Mouse (Mus musculus) cerebellum, adult 2 months (tissue): ENCODE results near the gene Nqo1. TPM values are rescaled to one million over a fixed set of nuclear protein-coding genes. Genes with fewer than 3 reads are reported as not detected.

Experiments used
- DNase-seq, 2 experiments: peaks; one replicate each; pipeline ENCODE4 v3.0.0; 2021
- H3K27ac ChIP-seq: fragments of 200-500 bp; 2 replicates; pipeline ENCODE4 v1.5.1; 2012; ENCODE audit warnings: low read length, control low read depth, inconsistent platforms; ENCODE audit not compliant: insufficient read depth
- H3K27me3 ChIP-seq: fragments of 200-500 bp; 2 replicates; pipeline ENCODE4 v1.6.1; 2012; ENCODE audit warnings: inconsistent platforms, mild to moderate bottlenecking, low read length, moderate library complexity; ENCODE audit not compliant: control insufficient read depth, insufficient read depth
- H3K4me1 ChIP-seq: fragments of 200-500 bp; 2 replicates; pipeline ENCODE4 v1.6.1; 2011; ENCODE audit warnings: low read length; ENCODE audit not compliant: control insufficient read depth, insufficient read depth
- H3K4me3 ChIP-seq: fragments of 200-500 bp; replicated peaks from 2 replicates; pipeline ENCODE3; 2011; ENCODE audit warnings: mild to moderate bottlenecking, low read depth, low read length, control low read depth; ENCODE audit not compliant: insufficient read depth
- CTCF ChIP-seq: fragments of 200-500 bp; IDR thresholded peaks from 2 replicates; pipeline ENCODE4 v1.5.1; 2011; ENCODE audit warnings: low read depth, mild to moderate bottlenecking, control low read depth, low read length, moderate library complexity, borderline replicate concordance; ENCODE audit not compliant: insufficient read depth
- POLR2A ChIP-seq: fragments of 200-500 bp; IDR thresholded peaks from 2 replicates; pipeline ENCODE4 v1.6.1; 2011; ENCODE audit warnings: low read length, control low read depth, borderline replicate concordance; ENCODE audit not compliant: insufficient read depth
- WGBS: fragments of 180-500 bp; shearing (Covaris S2); methylation state at CpG from one replicate; pipeline ENCODE4 v1.1.7; 2018; 5-methylcytosine and 5-hydroxymethylcytosine counted together
- polyA plus RNA-seq: library from polyadenylated mRNA; depleted of rRNA; stranded (reverse); fragments of >200 nt; gene quantifications from 2 replicates; pipeline ENCODE4 v1.2.3, GENCODE M21; 2012; rRNA removed

The Nqo1 gene
- polyA plus RNA-seq, 1 experiment, result 7.9 TPM

DNA sequence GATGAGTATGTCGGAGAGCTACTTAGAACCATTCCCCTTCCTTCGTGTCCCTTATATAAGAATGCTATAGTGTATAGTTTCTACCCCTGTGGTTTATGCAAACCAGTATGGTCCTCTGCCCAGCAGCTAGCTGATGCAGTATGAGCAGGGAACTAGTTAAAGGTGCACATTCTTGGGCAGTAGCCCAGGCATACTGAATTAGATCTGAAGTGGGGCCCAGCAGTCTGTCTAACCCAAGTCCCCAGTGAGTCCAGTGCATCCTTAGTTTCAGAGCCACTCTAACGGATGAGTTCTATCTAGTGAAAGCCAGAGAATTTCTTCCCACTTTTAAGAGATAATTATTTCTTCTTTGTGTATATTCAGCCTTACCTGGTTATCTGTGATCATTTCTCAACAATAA, 25.7 kb downstream of the Nqo1 start:
- TF ChIP-seq CTCF (no peak), POLR2A (no peak)
- no peak for DNase-seq
- H3K4me3 ChIP-seq, result no peak overlapping the region
- 84% methylated on average over 3 of the region's 3 CpGs for WGBS
- no peaks in the 10 kb centered on the region for H3K27me3 ChIP-seq
- H3K4me1 ChIP-seq, result no peaks in the 10 kb centered on the region
- no peak overlapping the region for H3K27ac ChIP-seq

DNA sequence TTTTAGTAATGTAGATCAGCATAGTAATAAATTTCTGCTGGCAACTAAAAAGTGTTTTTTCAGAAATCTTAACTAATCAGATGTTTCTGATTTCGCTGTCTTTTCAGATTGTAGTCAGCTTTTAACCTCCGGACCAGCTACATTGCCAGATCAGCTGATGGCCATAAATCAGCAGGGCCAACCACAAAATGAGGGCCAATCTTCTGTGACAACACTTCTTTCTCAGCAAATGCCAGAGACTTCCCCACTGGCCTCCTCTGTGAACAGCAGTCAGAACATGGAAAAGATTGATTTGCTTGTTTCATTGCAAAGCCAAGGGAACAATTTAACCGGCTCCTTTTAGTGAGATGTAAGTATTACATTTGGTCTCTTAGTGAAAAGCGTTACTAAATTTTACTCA, 32.7 kb downstream of the Nqo1 start:
- TF ChIP-seq POLR2A (no peak), CTCF (no peak)
- no peak overlapping the region for H3K27ac ChIP-seq
- no peaks in the 10 kb centered on the region for H3K27me3 ChIP-seq
- no peak overlapping the region for H3K4me3 ChIP-seq
- WGBS, result 98% methylated on average over 4 of the region's 4 CpGs
- no peak for DNase-seq
- no peaks in the 10 kb centered on the region for H3K4me1 ChIP-seq

Other genes starting within 250 kb of the Nqo1 start
- 37.5 and 41.1 TPM in 2 replicates for gene Nfat5, start 109.7 kb downstream of the Nqo1 start, polyA plus RNA-seq
- 57.8 and 60.8 TPM in 2 replicates for gene Nob1, start 21.8 kb upstream of the Nqo1 start, polyA plus RNA-seq
- gene Wwp2, start 33.2 kb upstream of the Nqo1 start, polyA plus RNA-seq, result 32.4 and 33.9 TPM in 2 replicates
- 108 and 116 TPM in 2 replicates for gene Psmd7, start 185.3 kb upstream of the Nqo1 start, polyA plus RNA-seq